28 mouse cellular contexts compared by ENCODE assay signal in genomic region chr1:58362296-58362695, GRCm38 (mm10). TPM values are rescaled to one million over a fixed set of nuclear protein-coding genes. Genes with fewer than 3 reads are reported as not detected.
DNase-seq lines count a peak whose midpoint lies in the region; TF ChIP-seq lines count a peak whose summit lies in the region.
"Had no signal": no experiment of that assay in that cellular context is flagged by ENCODE, and none has a peak within 500 bp of the region (broad histone marks: within the 10 kb centered on the region; RNA-seq: fewer than 3 reads in every experiment).

No protein-coding gene starts in this region.

- no peak for TF ChIP-seq CTCF in gastrocnemius, adult 2 months (IDR thresholded peaks at IDR 0.05)

- H3K27ac ChIP-seq in gastrocnemius, adult 2 months = no peak overlapping the region
- H3K27ac ChIP-seq: embryonic facial prominence, embryonic 10.5 days; embryonic facial prominence, embryonic 15.5 days; forebrain, embryonic 12.5 days; kidney, postnatal 0 days; liver, embryonic 14.5 days; midbrain, embryonic 12.5 days; neural tube, embryonic 12.5 days had no signal

- intact Hi-C loops in gastrocnemius, postnatal 14 days (cut with DNase I; ENCODE audit: low total_unique reads) = no loop called here
- intact Hi-C loops in gastrocnemius, adult 2 months (cut with DNase I) = no loop called here

- peak; percentile 15 for DNase-seq in gastrocnemius, postnatal 14 days
- DNase-seq in gastrocnemius, adult 2 months = no peak
- peak; percentile 10 for DNase-seq in lung, postnatal 14 days
- no peak for DNase-seq in lung, postnatal 4 days
- DNase-seq in ES-CJ7 (ENCODE audit: low read depth, low spot score) = peak; percentile 58
- peak; percentile 21 for DNase-seq in testis, postnatal 14 days (ENCODE audit: low spot score)
- DNase-seq in left cerebral cortex, adult 18-20 months (ENCODE audit: low spot score in 2 of 2) = no peak
- DNase-seq: adrenal gland, postnatal 25 days; cerebellum, adult 11-12 months; cerebellum, postnatal 10 days; forebrain, postnatal 0 days; gastrocnemius, postnatal 10 days; kidney, adult 2 months; layer of hippocampus, adult 9-11 months; liver; lung, adult 2 months; lung, postnatal 36 days; right cerebral cortex, postnatal 14 days; thymus, postnatal 14 days had no signal

- no peak overlapping the region for H3K4me3 ChIP-seq in gastrocnemius, adult 2 months
- H3K4me3 ChIP-seq: embryonic facial prominence, embryonic 10.5 days; embryonic facial prominence, embryonic 15.5 days; forebrain, embryonic 12.5 days; megakaryocyte, embryonic 14.5 days; midbrain, embryonic 12.5 days; myocyte; neural tube, embryonic 12.5 days had no signal

RNA-seq across cellular contexts. Expression of gene Bzw1, which starts 30.4 kb away (rescaled TPM):
- total RNA-seq in gastrocnemius, postnatal 14 days (2021) = 10 to 100 TPM; 54.4 to 73.9 TPM
- 10 to 100 TPM; 43.3 to 50.5 TPM for total RNA-seq in gastrocnemius, adult 2 months (2021)
- total RNA-seq in left cerebral cortex, adult 18-20 months (2021) = 100 to 1,000 TPM; 145 TPM

Comparison
In these comparisons a context has a peak if more than half of its experiments do, and no peak if none do; other contexts are left out.
1. DNase-seq: peak in gastrocnemius, postnatal 14 days (single experiment), lung, postnatal 14 days (single experiment), ES-CJ7 (single experiment) and testis, postnatal 14 days (single experiment); none in gastrocnemius, adult 2 months (single experiment), lung, postnatal 4 days (0 of 2) and left cerebral cortex, adult 18-20 months (0 of 2).